Mouse (Mus musculus) midbrain, embryonic 11.5 days (tissue): ENCODE results near the gene Osbpl6. TPM values are rescaled to one million over a fixed set of nuclear protein-coding genes. Genes with fewer than 3 reads are reported as not detected.

Source experiments
- ATAC-seq: fragments of 200-750 bp; cut with Nextera tagmentation; 2 replicates; pipeline ENCODE4 v1.8.0; 2017; ENCODE audit warnings: moderate TSS enrichment, moderate library complexity; ENCODE audit not compliant: low FRiP score
- DNase-seq: peaks from one replicate; pipeline ENCODE4 v3.0.0; 2015; ENCODE audit warnings: low spot score; ENCODE audit errors: missing footprints
- H3K27ac ChIP-seq: fragments of 300-500 bp; sonication (generic); 2 replicates; pipeline ENCODE4 v1.5.1; 2014; ENCODE audit warnings: low read depth, low read length
- H3K27me3 ChIP-seq: fragments of 300-500 bp; sonication (generic); 2 replicates; pipeline ENCODE4 v1.6.1; 2014; ENCODE audit warnings: mild to moderate bottlenecking, low read length, moderate library complexity, mixed read lengths; ENCODE audit not compliant: control insufficient read depth, insufficient read depth
- H3K36me3 ChIP-seq: fragments of 300-500 bp; sonication (generic); 2 replicates; pipeline ENCODE4 v1.6.1; 2014; ENCODE audit warnings: mild to moderate bottlenecking, low read length, moderate library complexity, mixed read lengths; ENCODE audit not compliant: control insufficient read depth, insufficient read depth
- H3K4me1 ChIP-seq: fragments of 300-500 bp; sonication (generic); 2 replicates; pipeline ENCODE4 v1.6.1; 2014; ENCODE audit warnings: low read length; ENCODE audit not compliant: control insufficient read depth, insufficient read depth
- H3K4me2 ChIP-seq: fragments of 300-500 bp; sonication (generic); 2 replicates; pipeline ENCODE4 v1.6.1; 2014; ENCODE audit warnings: mild to moderate bottlenecking, moderate library complexity
- H3K4me3 ChIP-seq: fragments of 300-500 bp; sonication (generic); 2 replicates; pipeline ENCODE4 v1.5.1; 2014; ENCODE audit warnings: low read depth, low read length
- H3K9ac ChIP-seq: fragments of 300-500 bp; sonication (generic); 2 replicates; pipeline ENCODE4 v1.6.1; 2014; ENCODE audit warnings: low read length
- H3K9me3 ChIP-seq: fragments of 300-500 bp; sonication (generic); 2 replicates; pipeline ENCODE4 v1.6.1; 2016; ENCODE audit warnings: low read length; ENCODE audit not compliant: control insufficient read depth
- WGBS: fragments of 180-500 bp; shearing (Covaris S2); extraction: QIAGEN DNeasy Blood & Tissue Kit; methylation state at CpG from one replicate; pipeline ENCODE4 v1.1.7; 2014; 5-methylcytosine and 5-hydroxymethylcytosine counted together
- polyA plus RNA-seq: library from polyadenylated mRNA; unstranded; fragments of >200 nt; fragmentation: Nextera tagmentation; extraction: Ambion mirVana; gene quantifications from 2 replicates; pipeline ENCODE4 v1.2.1, GENCODE M21; 2014

The Osbpl6 gene
- polyA plus RNA-seq, 1 experiment from 2014 or later = 10.9 TPM

DNA sequence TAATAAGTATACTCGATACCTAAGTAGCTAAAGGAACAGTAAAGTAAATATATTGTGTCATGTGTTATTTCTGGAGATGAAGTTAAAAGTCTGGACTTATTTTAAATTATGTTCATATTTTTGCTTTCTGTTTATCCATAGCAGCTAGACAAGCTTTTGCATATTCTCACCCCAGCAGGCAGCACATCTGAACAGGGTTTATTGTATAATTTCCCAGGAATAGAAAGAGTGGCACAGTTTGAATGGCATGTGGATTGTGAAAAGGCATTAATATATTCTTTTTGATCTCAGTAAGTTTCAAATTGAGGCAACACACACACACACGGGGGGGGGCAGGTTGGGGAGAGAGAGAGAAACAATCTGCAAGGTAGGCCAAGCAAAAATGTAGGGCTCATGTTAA is 6.6 kb downstream of the Osbpl6 start:
- H3K27ac ChIP-seq = no peak overlapping the region
- no peak overlapping the region for H3K4me2 ChIP-seq
- no peak overlapping the region for H3K4me3 ChIP-seq
- H3K36me3 ChIP-seq = no peaks in the 10 kb centered on the region
- H3K27me3 ChIP-seq = no peaks in the 10 kb centered on the region
- H3K9ac ChIP-seq = no peak overlapping the region
- no peaks in the 10 kb centered on the region for H3K4me1 ChIP-seq
- DNase-seq = peak; percentile 14
- H3K9me3 ChIP-seq = no peaks in the 10 kb centered on the region
- 70% methylated on average over 2 of the region's 2 CpGs for WGBS
- no peak for ATAC-seq

GRCm38 (mm10) chr2:76417446-76418141 is 11.3 kb downstream of the Osbpl6 start:
- Histone ChIP-seq H3K9ac (no peak overlapping the region), H3K27me3 (peaks cover 7% of the 10 kb centered on the region)
- no peak for ATAC-seq

DNA sequence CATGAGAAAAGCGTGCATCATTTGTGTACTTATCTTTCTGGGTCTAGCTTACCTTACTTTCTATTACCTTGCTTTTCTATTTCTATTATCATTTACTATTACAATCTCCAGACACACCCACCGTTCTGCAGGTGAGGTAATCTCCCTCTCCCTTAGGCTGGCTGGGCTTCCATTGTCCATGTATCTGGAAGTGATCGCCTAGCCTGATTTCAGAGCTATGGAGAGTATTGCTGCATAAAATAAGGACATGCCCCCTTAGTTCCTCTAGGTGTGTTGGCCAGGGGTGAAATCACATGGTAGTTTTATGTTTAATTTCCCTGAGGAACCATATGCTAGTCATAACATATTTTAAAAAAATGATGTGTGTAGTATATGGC is 11.8 kb downstream of the Osbpl6 start:
- DNase-seq (no peak), ATAC-seq (no peak)
- H3K9me3 ChIP-seq = no peaks in the 10 kb centered on the region
- no peak overlapping the region for H3K4me3 ChIP-seq
- 88% methylated on average over 3 of the region's 3 CpGs for WGBS
- H3K4me2 ChIP-seq = no peak overlapping the region
- H3K36me3 ChIP-seq = no peaks in the 10 kb centered on the region
- H3K4me1 ChIP-seq = no peaks in the 10 kb centered on the region
- no peak overlapping the region for H3K27ac ChIP-seq
- no peak overlapping the region for H3K9ac ChIP-seq
- H3K27me3 ChIP-seq = peaks cover 9% of the 10 kb centered on the region

More at GRCm38 (mm10) chr2:76417446-76418141, 11.3 kb downstream of the Osbpl6 start:
- no peaks in the 10 kb centered on the region for H3K9me3 ChIP-seq
- H3K4me3 ChIP-seq = no peak overlapping the region
- no peaks in the 10 kb centered on the region for H3K4me1 ChIP-seq
- no peak for DNase-seq
- H3K36me3 ChIP-seq = no peaks in the 10 kb centered on the region
- no peak overlapping the region for H3K27ac ChIP-seq
- H3K4me2 ChIP-seq = no peak overlapping the region
- 91% methylated on average over 14 of the region's 14 CpGs for WGBS

GRCm38 (mm10) chr2:76421411-76421924 is 15.2 kb downstream of the Osbpl6 start:
- no peaks in the 10 kb centered on the region for H3K36me3 ChIP-seq
- DNase-seq = no peak
- H3K9ac ChIP-seq = no peak overlapping the region
- no peaks in the 10 kb centered on the region for H3K4me1 ChIP-seq
- ATAC-seq = no peak
- 83% methylated on average over 6 of the region's 6 CpGs for WGBS
- no peak overlapping the region for H3K4me3 ChIP-seq
- no peaks in the 10 kb centered on the region for H3K9me3 ChIP-seq
- H3K27ac ChIP-seq = no peak overlapping the region
- H3K27me3 ChIP-seq = peaks cover 9% of the 10 kb centered on the region
- no peak overlapping the region for H3K4me2 ChIP-seq

DNA sequence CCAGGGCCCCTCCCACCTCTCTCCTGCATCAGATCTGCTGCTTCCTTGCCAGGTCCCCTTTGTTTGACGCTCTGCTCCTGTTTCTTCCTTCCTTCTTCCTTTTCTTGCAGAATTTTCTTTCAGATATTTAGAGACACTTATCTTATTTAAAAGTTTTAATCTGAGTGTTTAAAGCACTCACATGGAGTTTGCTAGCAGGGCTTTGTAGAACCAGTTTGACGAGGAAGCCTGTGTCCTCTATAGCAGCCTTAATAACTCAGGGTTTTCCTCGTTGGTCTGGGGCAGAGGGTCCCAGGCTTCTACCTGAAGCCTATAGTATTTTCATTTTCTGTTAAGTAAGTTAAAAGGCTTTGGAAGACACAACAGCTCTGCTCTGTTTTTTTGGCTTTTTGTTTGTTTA is 20.5 kb downstream of the Osbpl6 start:
- Histone ChIP-seq H3K27ac (no peak overlapping the region), H3K4me1 (no peaks in the 10 kb centered on the region), H3K27me3 (peaks cover 6% of the 10 kb centered on the region; the same call in 1 of the 2 replicates), H3K9ac (no peak overlapping the region), H3K9me3 (no peaks in the 10 kb centered on the region), H3K36me3 (no peaks in the 10 kb centered on the region), H3K4me2 (no peak overlapping the region), H3K4me3 (no peak overlapping the region)
- WGBS = 69% methylated on average over 3 of the region's 3 CpGs
- ATAC-seq (no peak), DNase-seq (no peak)

GRCm38 (mm10) chr2:76429318-76429717 is 23.0 kb downstream of the Osbpl6 start:
- no peaks in the 10 kb centered on the region for H3K9me3 ChIP-seq
- DNase-seq (no peak), ATAC-seq (no peak)
- H3K4me3 ChIP-seq = no peak overlapping the region
- H3K36me3 ChIP-seq = no peaks in the 10 kb centered on the region
- 78% methylated on average over 3 of the region's 3 CpGs for WGBS
- H3K9ac ChIP-seq = no peak overlapping the region
- H3K27ac ChIP-seq = no peak overlapping the region
- H3K4me1 ChIP-seq = no peaks in the 10 kb centered on the region
- H3K27me3 ChIP-seq = no peaks in the 10 kb centered on the region
- H3K4me2 ChIP-seq = no peak overlapping the region

GRCm38 (mm10) chr2:76429855-76430254 is 23.5 kb downstream of the Osbpl6 start:
- WGBS = 86% methylated on average over 5 of the region's 5 CpGs
- Histone ChIP-seq H3K27me3 (no peaks in the 10 kb centered on the region), H3K36me3 (no peaks in the 10 kb centered on the region), H3K4me3 (no peak overlapping the region), H3K4me1 (no peaks in the 10 kb centered on the region), H3K9me3 (no peaks in the 10 kb centered on the region), H3K27ac (no peak overlapping the region), H3K4me2 (no peak overlapping the region), H3K9ac (no peak overlapping the region)
- DNase-seq = no peak
- ATAC-seq = no peak

GRCm38 (mm10) chr2:76430539-76430938 is 24.2 kb downstream of the Osbpl6 start:
- ATAC-seq (no peak), DNase-seq (no peak)
- no peaks in the 10 kb centered on the region for H3K27me3 ChIP-seq
- no peak overlapping the region for H3K4me3 ChIP-seq
- no peaks in the 10 kb centered on the region for H3K36me3 ChIP-seq
- H3K4me1 ChIP-seq = no peaks in the 10 kb centered on the region
- no peak overlapping the region for H3K4me2 ChIP-seq
- no peak overlapping the region for H3K9ac ChIP-seq
- H3K9me3 ChIP-seq = no peaks in the 10 kb centered on the region
- WGBS = 87% methylated on average over 3 of the region's 3 CpGs
- no peak overlapping the region for H3K27ac ChIP-seq

DNA sequence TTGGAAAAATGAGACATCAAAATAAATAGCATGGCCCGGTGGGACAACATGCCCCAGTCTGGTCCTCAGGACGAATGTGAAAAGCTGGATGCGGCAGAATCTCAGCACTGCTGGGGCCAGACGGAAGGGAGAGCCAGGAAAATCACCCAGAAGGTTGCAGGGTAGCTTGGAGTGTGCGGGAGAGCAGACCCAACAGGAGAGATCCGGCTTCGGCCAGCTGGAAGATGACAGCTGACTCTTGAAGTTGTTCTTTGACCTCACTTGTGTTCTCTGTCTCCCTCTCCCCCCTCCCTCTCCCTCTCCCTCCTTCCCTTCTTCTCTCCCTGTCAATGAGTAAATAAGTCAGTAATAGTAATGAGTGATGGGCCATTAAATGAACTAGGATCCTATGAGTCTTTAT is 27.9 kb downstream of the Osbpl6 start:
- DNase-seq (no peak), ATAC-seq (no peak)
- H3K27me3 ChIP-seq = no peaks in the 10 kb centered on the region
- no peaks in the 10 kb centered on the region for H3K4me1 ChIP-seq
- H3K4me2 ChIP-seq = no peak overlapping the region
- no peak overlapping the region for H3K9ac ChIP-seq
- H3K9me3 ChIP-seq = no peaks in the 10 kb centered on the region
- no peaks in the 10 kb centered on the region for H3K36me3 ChIP-seq
- H3K27ac ChIP-seq = no peak overlapping the region
- no peak overlapping the region for H3K4me3 ChIP-seq
- WGBS = 84% methylated on average over 7 of the region's 7 CpGs
